In the genomic region with DNA sequence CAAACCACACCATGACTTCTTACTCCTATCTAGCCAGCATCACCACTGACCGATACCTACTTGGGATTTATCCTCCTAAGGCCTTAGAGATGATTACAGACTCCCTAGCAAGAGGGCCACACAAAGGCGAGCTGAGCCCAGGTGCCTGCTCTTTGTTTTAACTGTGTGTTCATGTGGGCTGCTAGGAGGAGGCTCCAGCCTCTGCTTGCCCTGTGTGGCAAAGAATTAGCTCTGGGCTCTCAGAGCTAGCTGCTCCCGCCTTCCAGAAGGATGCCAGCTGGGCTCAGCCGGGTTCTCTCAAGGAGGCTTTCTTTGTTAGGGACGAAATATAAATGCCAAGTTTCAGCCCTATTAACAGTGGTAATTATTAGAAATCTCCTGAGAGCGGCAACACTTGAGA, we compare ENCODE assay signal across 9 mouse cellular contexts. TPM values are rescaled to one million over a fixed set of nuclear protein-coding genes. Genes with fewer than 3 reads are reported as not detected.
DNase-seq lines count a peak whose midpoint lies in the region; ATAC-seq lines count a peak whose summit lies in the region.
"Had no signal": no experiment of that assay in that cellular context is flagged by ENCODE, and none has a peak within 500 bp of the region (broad histone marks: within the 10 kb centered on the region; RNA-seq: fewer than 3 reads in every experiment).

No protein-coding gene starts in this region.

- no peaks in the 10 kb centered on the region for H3K9me3 ChIP-seq in kidney, embryonic 15.5 days (replicated peaks)
- H3K9me3 ChIP-seq in embryonic facial prominence, embryonic 12.5 days: no peaks in the 10 kb centered on the region
- no peaks in the 10 kb centered on the region for H3K9me3 ChIP-seq in forebrain, embryonic 13.5 days (replicated peaks)
- H3K9me3 ChIP-seq in midbrain, embryonic 11.5 days (ENCODE audit: control insufficient read depth, low read length): no peaks in the 10 kb centered on the region
- no peaks in the 10 kb centered on the region for H3K9me3 ChIP-seq in intestine, embryonic 16.5 days (ENCODE audit: control insufficient read depth, low read length)

- H3K4me3 ChIP-seq in kidney, embryonic 15.5 days (replicated peaks): no peak overlapping the region
- no peak overlapping the region for H3K4me3 ChIP-seq in embryonic facial prominence, embryonic 12.5 days
- H3K4me3 ChIP-seq in forebrain, embryonic 13.5 days: 0 out of 2 replicates have a peak overlapping the region, but pooled peaks have one; percentile 13
- no peak overlapping the region for H3K4me3 ChIP-seq in midbrain, embryonic 11.5 days (ENCODE audit: low read depth, low read length)
- H3K4me3 ChIP-seq in intestine, embryonic 16.5 days (ENCODE audit: low read length): no peak overlapping the region

- peak overlapping the region; percentile 73 for H3K27ac ChIP-seq in kidney, embryonic 15.5 days
- peak overlapping the region; percentile 70; the same call in 1 of the 2 replicates for H3K27ac ChIP-seq in embryonic facial prominence, embryonic 12.5 days
- H3K27ac ChIP-seq in forebrain, embryonic 13.5 days: peak overlapping the region; percentile 84
- H3K27ac ChIP-seq in midbrain, embryonic 11.5 days (ENCODE audit: low read depth, low read length): no peak overlapping the region
- H3K27ac ChIP-seq in intestine, embryonic 16.5 days (ENCODE audit: low read length): no peak overlapping the region

- no peak for DNase-seq in kidney, adult 11 months
- no peak for DNase-seq in midbrain, embryonic 11.5 days (ENCODE audit: low spot score, missing footprints)
- DNase-seq in ovary, postnatal 14 days (ENCODE audit: low spot score): no peak
- no peak for DNase-seq in kidney, adult 9 months
- DNase-seq: lung, postnatal 36 days had no signal

- peak overlapping the region; percentile 34 for H3K9ac ChIP-seq in kidney, embryonic 15.5 days
- 0 out of 2 replicates have a peak overlapping the region, but pooled peaks have one; percentile 24 for H3K9ac ChIP-seq in embryonic facial prominence, embryonic 12.5 days
- H3K9ac ChIP-seq in forebrain, embryonic 13.5 days: peak overlapping the region; percentile 59
- no peak overlapping the region; the same call in 1 of the 2 replicates for H3K9ac ChIP-seq in midbrain, embryonic 11.5 days (ENCODE audit: low read length)
- H3K9ac ChIP-seq in intestine, embryonic 16.5 days (ENCODE audit: low read depth, low read length): no peak overlapping the region

- H3K4me1 ChIP-seq in kidney, embryonic 15.5 days: peaks cover 91% of the 10 kb centered on the region
- peaks cover 51% of the 10 kb centered on the region for H3K4me1 ChIP-seq in embryonic facial prominence, embryonic 12.5 days
- peaks cover 72% of the 10 kb centered on the region for H3K4me1 ChIP-seq in forebrain, embryonic 13.5 days
- H3K4me1 ChIP-seq in midbrain, embryonic 11.5 days (ENCODE audit: control insufficient read depth, insufficient read depth, low read length): peaks cover 25% of the 10 kb centered on the region
- H3K4me1 ChIP-seq in intestine, embryonic 16.5 days (ENCODE audit: control insufficient read depth, insufficient read depth, low read length): peaks cover 11% of the 10 kb centered on the region

- H3K4me2 ChIP-seq in kidney, embryonic 15.5 days: peak overlapping the region; percentile 44
- peak overlapping the region; percentile 22; the same call in 1 of the 2 replicates for H3K4me2 ChIP-seq in embryonic facial prominence, embryonic 12.5 days (replicated peaks)
- peak overlapping the region; percentile 48 for H3K4me2 ChIP-seq in forebrain, embryonic 13.5 days
- no peak overlapping the region for H3K4me2 ChIP-seq in midbrain, embryonic 11.5 days
- H3K4me2 ChIP-seq in intestine, embryonic 16.5 days (ENCODE audit: low read depth, low read length): no peak overlapping the region

- H3K27me3 ChIP-seq in kidney, embryonic 15.5 days: no peaks in the 10 kb centered on the region
- H3K27me3 ChIP-seq in embryonic facial prominence, embryonic 12.5 days: no peaks in the 10 kb centered on the region
- H3K27me3 ChIP-seq in forebrain, embryonic 13.5 days: no peaks in the 10 kb centered on the region
- H3K27me3 ChIP-seq in midbrain, embryonic 11.5 days (ENCODE audit: control insufficient read depth, insufficient read depth, low read length): no peaks in the 10 kb centered on the region
- H3K27me3 ChIP-seq in intestine, embryonic 16.5 days (replicated peaks; ENCODE audit: control insufficient read depth, insufficient read depth, low read length): no peaks in the 10 kb centered on the region

- ATAC-seq in kidney, embryonic 15.5 days (replicated peaks; ENCODE audit: low FRiP score): no peak
- no peak for ATAC-seq in embryonic facial prominence, embryonic 12.5 days (ENCODE audit: insufficient number of reproducible peaks, insufficient read depth, low FRiP score, low TSS enrichment)
- ATAC-seq in forebrain, embryonic 13.5 days: peak; percentile 77
- peak; percentile 54; the same call in 1 of the 2 replicates for ATAC-seq in midbrain, embryonic 11.5 days (ENCODE audit: low FRiP score)
- no peak for ATAC-seq in intestine, embryonic 16.5 days

- peaks cover 62% of the 10 kb centered on the region for H3K36me3 ChIP-seq in kidney, embryonic 15.5 days
- H3K36me3 ChIP-seq in embryonic facial prominence, embryonic 12.5 days: peaks cover 45% of the 10 kb centered on the region
- peaks cover 56% of the 10 kb centered on the region for H3K36me3 ChIP-seq in forebrain, embryonic 13.5 days (ENCODE audit: poor library complexity, severe bottlenecking)
- no peaks in the 10 kb centered on the region for H3K36me3 ChIP-seq in midbrain, embryonic 11.5 days (ENCODE audit: control insufficient read depth, insufficient read depth, low read length)
- no peaks in the 10 kb centered on the region for H3K36me3 ChIP-seq in intestine, embryonic 16.5 days (ENCODE audit: control insufficient read depth, insufficient read depth, low read length)

- 50% methylated on average over 6 of the region's 6 CpGs for WGBS in kidney, embryonic 15.5 days
- WGBS in embryonic facial prominence, embryonic 12.5 days: 38% methylated on average over 6 of the region's 6 CpGs
- 7% methylated on average over 6 of the region's 6 CpGs for WGBS in forebrain, embryonic 13.5 days
- WGBS in midbrain, embryonic 11.5 days: 30% methylated on average over 6 of the region's 6 CpGs
- WGBS in intestine, embryonic 16.5 days: 58% methylated on average over 6 of the region's 6 CpGs

RNA-seq across cellular contexts. Expression of gene Pbx1, which starts 14.4 kb away (rescaled TPM):
- 81.9 and 84.5 TPM in 2 replicates for polyA plus RNA-seq in kidney, embryonic 15.5 days (2015; fragmentation: Nextera tagmentation; extraction: Ambion mirVana)
- 66.3 and 66.8 TPM in 2 replicates for polyA plus RNA-seq in embryonic facial prominence, embryonic 12.5 days (2016; fragmentation: Nextera tagmentation; extraction: Ambion mirVana)
- 72.2 and 78.9 TPM in 2 replicates for polyA plus RNA-seq in forebrain, embryonic 13.5 days (2015; fragmentation: Nextera tagmentation; extraction: Ambion mirVana)
- 49.3 and 57.3 TPM in 2 replicates for polyA plus RNA-seq in midbrain, embryonic 11.5 days (2014; fragmentation: Nextera tagmentation; extraction: Ambion mirVana)
- 16.4 and 17.2 TPM in 2 replicates for polyA plus RNA-seq in intestine, embryonic 16.5 days (2015; fragmentation: Nextera tagmentation; extraction: Ambion mirVana)

Comparison
In these comparisons a context has a peak if more than half of its experiments do, and no peak if none do; other contexts are left out.
1. ATAC-seq: peak in forebrain, embryonic 13.5 days (single experiment) and midbrain, embryonic 11.5 days (single experiment); none in kidney, embryonic 15.5 days (single experiment), embryonic facial prominence, embryonic 12.5 days (single experiment) and intestine, embryonic 16.5 days (single experiment).
2. H3K27ac ChIP-seq: peak in kidney, embryonic 15.5 days (single experiment), embryonic facial prominence, embryonic 12.5 days (single experiment) and forebrain, embryonic 13.5 days (single experiment); none in midbrain, embryonic 11.5 days (single experiment) and intestine, embryonic 16.5 days (single experiment).
3. H3K4me2 ChIP-seq: peak in kidney, embryonic 15.5 days (single experiment), embryonic facial prominence, embryonic 12.5 days (single experiment) and forebrain, embryonic 13.5 days (single experiment); none in midbrain, embryonic 11.5 days (single experiment) and intestine, embryonic 16.5 days (single experiment).
4. H3K9ac ChIP-seq: peak in kidney, embryonic 15.5 days (single experiment), embryonic facial prominence, embryonic 12.5 days (single experiment) and forebrain, embryonic 13.5 days (single experiment); none in midbrain, embryonic 11.5 days (single experiment) and intestine, embryonic 16.5 days (single experiment).